Mouse (Mus musculus): ENCODE data around the gene Rufy4.

- no peak for TF ChIP-seq MAX (IDR thresholded peaks at IDR 0.05; ENCODE audit: low read depth)
- no peak for TF ChIP-seq POLR2A (IDR thresholded peaks at IDR 0.05; ENCODE audit: insufficient read length, low read depth)
- no peak for TF ChIP-seq E2F4 (IDR thresholded peaks at IDR 0.05; ENCODE audit: insufficient read depth)
- no peak for TF ChIP-seq MYOG (IDR thresholded peaks at IDR 0.05; ENCODE audit: control insufficient read depth in 1 of 3, insufficient read depth in 1 of 3, insufficient read length in 2 of 3, low read depth in 2 of 3)
- TF ChIP-seq USF1 (IDR thresholded peaks at IDR 0.05; ENCODE audit: low read depth) = no peak
Observed at GRCm38 (mm10) chr1:74121138-74121537, 4.2 kb upstream of the Rufy4 start.
